Mouse (Mus musculus) liver, embryonic 14.5 days (tissue): ENCODE results near the gene Rarres1.

Source experiments
- CTCF ChIP-seq: IDR thresholded peaks from 2 replicates; pipeline ENCODE4 v1.5.1; 2016; ENCODE audit warnings: antibody characterized with exemption, low read depth, control low read depth
- EP300 ChIP-seq: IDR thresholded peaks from 2 replicates; pipeline ENCODE4 v1.6.1; 2016; ENCODE audit warnings: antibody characterized with exemption, low read depth

- no peak for TF ChIP-seq CTCF
- no peak for TF ChIP-seq EP300
Observed at GRCm38 (mm10) chr3:67467281-67467680, 48.0 kb downstream of the Rarres1 start.
